Mouse (Mus musculus) midbrain, embryonic 13.5 days (tissue): ENCODE results near the gene Xxylt1. TPM values are rescaled to one million over a fixed set of nuclear protein-coding genes. Genes with fewer than 3 reads are reported as not detected.

Experiments used
- ATAC-seq: fragments of 200-750 bp; cut with Nextera tagmentation; 2 replicates; pipeline ENCODE4 v1.8.0; 2017; ENCODE audit warnings: mild to moderate bottlenecking, moderate TSS enrichment, moderate library complexity
- H3K27ac ChIP-seq: fragments of 300-500 bp; sonication (generic); 2 replicates; pipeline ENCODE4 v1.5.1; 2015; ENCODE audit warnings: inconsistent platforms, mild to moderate bottlenecking, moderate library complexity
- H3K27me3 ChIP-seq: fragments of 300-500 bp; sonication (generic); 2 replicates; pipeline ENCODE4 v1.6.1; 2015; ENCODE audit warnings: mild to moderate bottlenecking, inconsistent platforms
- H3K36me3 ChIP-seq: fragments of 300-500 bp; sonication (generic); 2 replicates; pipeline ENCODE4 v1.6.1; 2015; ENCODE audit warnings: mild to moderate bottlenecking, inconsistent platforms
- H3K4me1 ChIP-seq: fragments of 300-500 bp; sonication (generic); replicated peaks from 2 replicates; pipeline ENCODE4 v1.6.1; 2015; ENCODE audit warnings: inconsistent platforms
- H3K4me2 ChIP-seq: fragments of 300-500 bp; sonication (generic); replicated peaks from 2 replicates; pipeline ENCODE4 v1.6.1; 2015; ENCODE audit warnings: moderate library complexity, mild to moderate bottlenecking, inconsistent platforms
- H3K4me3 ChIP-seq: fragments of 300-500 bp; sonication (generic); replicated peaks from 2 replicates; pipeline ENCODE4 v1.5.1; 2015; ENCODE audit warnings: mild to moderate bottlenecking, inconsistent platforms
- H3K9ac ChIP-seq: fragments of 300-500 bp; sonication (generic); replicated peaks from 2 replicates; pipeline ENCODE4 v1.6.1; 2015; ENCODE audit warnings: mild to moderate bottlenecking, inconsistent platforms
- H3K9me3 ChIP-seq: fragments of 300-500 bp; sonication (generic); 2 replicates; pipeline ENCODE4 v1.6.1; 2016; ENCODE audit warnings: mild to moderate bottlenecking, inconsistent platforms
- WGBS: fragments of 180-500 bp; shearing (Covaris S2); methylation state at CpG from one replicate; pipeline ENCODE4 v1.1.7; 2015; 5-methylcytosine and 5-hydroxymethylcytosine counted together
- polyA plus RNA-seq: library from polyadenylated mRNA; unstranded; fragments of >200 nt; fragmentation: Nextera tagmentation; extraction: Ambion mirVana; gene quantifications from 2 replicates; pipeline ENCODE4 v1.2.1, GENCODE M21; 2015

The Xxylt1 gene
- polyA plus RNA-seq, 1 experiment from 2014 or later, result 8.8 TPM

- 93% methylated on average over 10 of the region's 10 CpGs for WGBS
- Histone ChIP-seq H3K4me3 (no peak overlapping the region), H3K27me3 (no peaks in the 10 kb centered on the region), H3K27ac (no peak overlapping the region), H3K4me1 (peaks cover 26% of the 10 kb centered on the region), H3K36me3 (no peaks in the 10 kb centered on the region), H3K9ac (no peak overlapping the region), H3K4me2 (no peak overlapping the region), H3K9me3 (no peaks in the 10 kb centered on the region)
- ATAC-seq, result no peak
These were observed 99.9 kb downstream of the Xxylt1 start for GRCm38 (mm10) chr16:30981345-30981744.

- peaks cover 19% of the 10 kb centered on the region for H3K4me1 ChIP-seq
- H3K4me2 ChIP-seq, result no peak overlapping the region
- no peak for ATAC-seq
- H3K9ac ChIP-seq, result no peak overlapping the region
- H3K36me3 ChIP-seq, result no peaks in the 10 kb centered on the region
- H3K4me3 ChIP-seq, result no peak overlapping the region
- H3K9me3 ChIP-seq, result no peaks in the 10 kb centered on the region
- no peaks in the 10 kb centered on the region for H3K27me3 ChIP-seq
- H3K27ac ChIP-seq, result no peak overlapping the region
- 89% methylated on average over 11 of the region's 11 CpGs for WGBS
These were observed 101.3 kb downstream of the Xxylt1 start for GRCm38 (mm10) chr16:30979905-30980304.

GRCm38 (mm10) chr16:30977728-30978127 is 103.5 kb downstream of the Xxylt1 start:
- Histone ChIP-seq H3K4me1 (peaks cover 22% of the 10 kb centered on the region), H3K36me3 (no peaks in the 10 kb centered on the region), H3K27me3 (no peaks in the 10 kb centered on the region), H3K27ac (no peak overlapping the region), H3K4me2 (no peak overlapping the region), H3K4me3 (no peak overlapping the region), H3K9me3 (no peaks in the 10 kb centered on the region), H3K9ac (no peak overlapping the region)
- WGBS, result 24% methylated on average over 6 of the region's 6 CpGs
- ATAC-seq, result no peak

- Histone ChIP-seq H3K9me3 (no peaks in the 10 kb centered on the region), H3K4me3 (no peak overlapping the region), H3K27me3 (no peaks in the 10 kb centered on the region), H3K27ac (no peak overlapping the region), H3K4me1 (peaks cover 22% of the 10 kb centered on the region), H3K4me2 (0 out of 2 replicates have a peak overlapping the region, but pooled peaks have one; percentile 9), H3K36me3 (no peaks in the 10 kb centered on the region), H3K9ac (no peak overlapping the region)
- 6% methylated on average over 3 of the region's 3 CpGs for WGBS
- peak; percentile 97 for ATAC-seq
These were observed 104.0 kb downstream of the Xxylt1 start for GRCm38 (mm10) chr16:30977186-30977585.

- H3K27ac ChIP-seq, result no peak overlapping the region
- H3K9ac ChIP-seq, result no peak overlapping the region
- H3K4me1 ChIP-seq, result peaks cover 24% of the 10 kb centered on the region
- H3K27me3 ChIP-seq, result no peaks in the 10 kb centered on the region
- H3K4me3 ChIP-seq, result no peak overlapping the region
- no peak overlapping the region for H3K4me2 ChIP-seq
- 92% methylated on average over 12 of the region's 12 CpGs for WGBS
- no peak for ATAC-seq
- no peaks in the 10 kb centered on the region for H3K9me3 ChIP-seq
- H3K36me3 ChIP-seq, result no peaks in the 10 kb centered on the region
These were observed 106.7 kb downstream of the Xxylt1 start for GRCm38 (mm10) chr16:30974549-30974948.

- ATAC-seq, result no peak
- Histone ChIP-seq H3K27me3 (no peaks in the 10 kb centered on the region), H3K4me2 (no peak overlapping the region), H3K36me3 (no peaks in the 10 kb centered on the region), H3K9ac (no peak overlapping the region), H3K4me1 (peaks cover 29% of the 10 kb centered on the region), H3K4me3 (no peak overlapping the region), H3K27ac (no peak overlapping the region), H3K9me3 (no peaks in the 10 kb centered on the region)
- 62% methylated on average over 6 of the region's 6 CpGs for WGBS
These were observed 107.8 kb downstream of the Xxylt1 start for GRCm38 (mm10) chr16:30973416-30973815.

GRCm38 (mm10) chr16:30971950-30972541 is 109.2 kb downstream of the Xxylt1 start:
- peaks cover 22% of the 10 kb centered on the region for H3K4me1 ChIP-seq
- H3K9ac ChIP-seq, result 0 out of 2 replicates have a peak overlapping the region, but pooled peaks have one; percentile 6
- H3K9me3 ChIP-seq, result no peaks in the 10 kb centered on the region
- ATAC-seq, result no peak
- H3K27ac ChIP-seq, result no peak overlapping the region
- no peak overlapping the region for H3K4me3 ChIP-seq
- no peaks in the 10 kb centered on the region for H3K27me3 ChIP-seq
- H3K36me3 ChIP-seq, result no peaks in the 10 kb centered on the region
- H3K4me2 ChIP-seq, result no peak overlapping the region
- 92% methylated on average over 18 of the region's 18 CpGs for WGBS

GRCm38 (mm10) chr16:30969266-30970064 is 111.8 kb downstream of the Xxylt1 start:
- Histone ChIP-seq H3K9me3 (no peaks in the 10 kb centered on the region), H3K4me2 (no peak overlapping the region), H3K27me3 (no peaks in the 10 kb centered on the region), H3K4me3 (no peak overlapping the region), H3K36me3 (no peaks in the 10 kb centered on the region), H3K9ac (no peak overlapping the region; the same call in 1 of the 2 replicates), H3K27ac (no peak overlapping the region), H3K4me1 (peaks cover 16% of the 10 kb centered on the region)
- peak; percentile 55 for ATAC-seq
- WGBS, result 71% methylated on average over 18 of the region's 18 CpGs

- H3K4me1 ChIP-seq, result peaks cover 15% of the 10 kb centered on the region
- H3K9me3 ChIP-seq, result no peaks in the 10 kb centered on the region
- H3K9ac ChIP-seq, result no peak overlapping the region
- H3K36me3 ChIP-seq, result no peaks in the 10 kb centered on the region
- H3K27ac ChIP-seq, result no peak overlapping the region
- ATAC-seq, result no peak
- no peaks in the 10 kb centered on the region for H3K27me3 ChIP-seq
- no peak overlapping the region for H3K4me2 ChIP-seq
- 79% methylated on average over 7 of the region's 7 CpGs for WGBS
- no peak overlapping the region for H3K4me3 ChIP-seq
These were observed 112.7 kb downstream of the Xxylt1 start for GRCm38 (mm10) chr16:30968402-30969151.

- Histone ChIP-seq H3K27me3 (no peaks in the 10 kb centered on the region), H3K4me2 (no peak overlapping the region), H3K9me3 (no peaks in the 10 kb centered on the region), H3K4me3 (no peak overlapping the region), H3K27ac (no peak overlapping the region), H3K36me3 (no peaks in the 10 kb centered on the region), H3K9ac (no peak overlapping the region), H3K4me1 (peaks cover 7% of the 10 kb centered on the region; the same call in 1 of the 2 replicates)
- WGBS, result 82% methylated on average over 5 of the region's 5 CpGs
- no peak for ATAC-seq
These were observed 114.5 kb downstream of the Xxylt1 start for GRCm38 (mm10) chr16:30966684-30967083.

GRCm38 (mm10) chr16:30964891-30965290 is 116.3 kb downstream of the Xxylt1 start:
- Histone ChIP-seq H3K27me3 (no peaks in the 10 kb centered on the region), H3K4me3 (no peak overlapping the region), H3K27ac (no peak overlapping the region), H3K4me2 (no peak overlapping the region), H3K4me1 (peaks cover 7% of the 10 kb centered on the region; the same call in 1 of the 2 replicates), H3K9me3 (no peaks in the 10 kb centered on the region), H3K36me3 (no peaks in the 10 kb centered on the region), H3K9ac (no peak overlapping the region)
- 74% methylated on average over 7 of the region's 7 CpGs for WGBS
- ATAC-seq, result no peak

- Histone ChIP-seq H3K4me2 (no peak overlapping the region), H3K9me3 (no peaks in the 10 kb centered on the region), H3K36me3 (no peaks in the 10 kb centered on the region), H3K27ac (no peak overlapping the region), H3K9ac (no peak overlapping the region), H3K4me1 (peaks cover 4% of the 10 kb centered on the region; the same call in 1 of the 2 replicates), H3K27me3 (no peaks in the 10 kb centered on the region), H3K4me3 (no peak overlapping the region)
- 75% methylated on average over 6 of the region's 6 CpGs for WGBS
- ATAC-seq, result no peak
These were observed 116.8 kb downstream of the Xxylt1 start for GRCm38 (mm10) chr16:30964411-30964810.
